Mouse (Mus musculus): Measurements from ENCODE around the gene Fbxw5.
A peak's percentile ranks its signal among the peaks of the same experiment; 100 is the strongest.
"Not testable (repeated sequence)": the region's sequence is repeated elsewhere in the genome, so short reads cannot be mapped to it uniquely, and the experiment has no call there.

The Fbxw5 gene

GRCm38 (mm10) chr2:25509912-25510311 is 9.4 kb downstream of the Fbxw5 start:
- peak; percentile 37 for DNase-seq (ENCODE audit: low read depth)

GRCm38 (mm10) chr2:25526510-25527302 is 26.2 kb downstream of the Fbxw5 start:
- no peak for DNase-seq (ENCODE audit: low read depth)

GRCm38 (mm10) chr2:25533707-25534106 is 33.2 kb downstream of the Fbxw5 start:
- no peak for DNase-seq (ENCODE audit: low read depth)

GRCm38 (mm10) chr2:25534178-25534865 is 33.8 kb downstream of the Fbxw5 start:
- peak; percentile 82 for DNase-seq (ENCODE audit: low read depth)

- DNase-seq (ENCODE audit: low read depth) = no peak
Observed at GRCm38 (mm10) chr2:25534866-25535182, 34.3 kb downstream of the Fbxw5 start.

- no peak for DNase-seq (ENCODE audit: low read depth)
Observed at GRCm38 (mm10) chr2:25536531-25536930, 36.0 kb downstream of the Fbxw5 start.

GRCm38 (mm10) chr2:25540541-25540948 is 40.0 kb downstream of the Fbxw5 start:
- no peak for DNase-seq (ENCODE audit: low read depth)

- no peak for DNase-seq (ENCODE audit: low read depth)
Observed at GRCm38 (mm10) chr2:25541644-25542367, 41.3 kb downstream of the Fbxw5 start.

- peak; percentile 36 for DNase-seq (ENCODE audit: low read depth)
Observed at GRCm38 (mm10) chr2:25545996-25546810, 45.7 kb downstream of the Fbxw5 start.

- DNase-seq (ENCODE audit: low read depth) = peak; percentile 98
Observed at GRCm38 (mm10) chr2:25546811-25547491, 46.4 kb downstream of the Fbxw5 start, which contains the start of gene Traf2. TSS of gene Traf2 (minus strand) at chr2:25546940.

- peak; percentile 89 for DNase-seq (ENCODE audit: low read depth)
Observed at GRCm38 (mm10) chr2:25549021-25549991, 48.8 kb downstream of the Fbxw5 start.

- peak; percentile 61 for DNase-seq (ENCODE audit: low read depth)
Observed at GRCm38 (mm10) chr2:25551186-25551585, 50.6 kb downstream of the Fbxw5 start.

GRCm38 (mm10) chr2:25553171-25553786 is 52.7 kb downstream of the Fbxw5 start:
- DNase-seq (ENCODE audit: low read depth) = not testable (repeated sequence)
